Mouse (Mus musculus): ENCODE measurements at regions not wholly inside any gene's neighbourhood (a gene's known extent, or its start where the extent isn't known, plus 50 kb on each side); places are given as distances from the start of the nearest gene placed in this dataset.

GRCm38 (mm10) chr2:133020173-133020837, 74.6 kb upstream of the Fermt1 start:
- 21% methylated on average over 11 of the region's 11 CpGs for WGBS

GRCm38 (mm10) chr2:133021244-133021643, 75.5 kb upstream of the Fermt1 start:
- WGBS = 81% methylated on average over 3 of the region's 3 CpGs
- DNase-seq (ENCODE audit: low read depth, low spot score) = no peak

More at GRCm38 (mm10) chr2:133020173-133020837, 74.6 kb upstream of the Fermt1 start:
- DNase-seq (ENCODE audit: low read depth, low spot score) = peak; percentile 44

- no peak for DNase-seq (ENCODE audit: low read depth, low spot score)
- 86% methylated on average over 2 of the region's 2 CpGs for WGBS
Observed at GRCm38 (mm10) chr2:133027038-133027437, 81.3 kb upstream of the Fermt1 start.

GRCm38 (mm10) chr2:133035421-133035820, 89.7 kb upstream of the Fermt1 start:
- DNase-seq (ENCODE audit: low read depth, low spot score) = no peak
- WGBS = 58% methylated on average over 3 of the region's 3 CpGs

GRCm38 (mm10) chr2:133040708-133041107, 95.0 kb upstream of the Fermt1 start:
- DNase-seq (ENCODE audit: low read depth, low spot score) = no peak
- 89% methylated on average over 1 of the region's 1 CpGs for WGBS

- 86% methylated on average over 11 of the region's 11 CpGs for WGBS
Observed at GRCm38 (mm10) chr2:133077698-133078356, 132.1 kb upstream of the Fermt1 start.

DNA sequence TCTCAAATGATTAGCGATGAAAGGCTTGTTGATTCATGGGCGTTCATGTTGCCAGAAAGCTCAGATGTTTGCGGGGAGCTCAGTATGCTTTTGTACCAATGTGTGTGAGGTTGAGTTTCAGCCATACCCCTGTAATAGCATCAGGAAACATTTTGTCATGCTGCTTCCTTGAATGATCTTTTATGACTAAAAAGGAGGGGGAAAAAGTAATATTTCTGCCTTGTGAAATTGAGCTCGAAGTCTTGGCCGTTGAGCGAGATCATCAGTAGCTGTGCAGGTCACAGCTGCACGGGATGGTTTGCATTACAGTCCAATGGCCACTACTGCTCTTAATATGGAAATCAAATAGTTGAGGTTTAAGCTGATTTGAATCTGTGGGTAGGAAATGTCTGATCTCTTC, 145.3 kb upstream of the Fermt1 start:
- WGBS = 79% methylated on average over 7 of the region's 7 CpGs
- DNase-seq (ENCODE audit: low read depth, low spot score) = no peak

More at GRCm38 (mm10) chr2:133077698-133078356, 132.1 kb upstream of the Fermt1 start:
- no peak for DNase-seq (ENCODE audit: low read depth, low spot score)

DNA sequence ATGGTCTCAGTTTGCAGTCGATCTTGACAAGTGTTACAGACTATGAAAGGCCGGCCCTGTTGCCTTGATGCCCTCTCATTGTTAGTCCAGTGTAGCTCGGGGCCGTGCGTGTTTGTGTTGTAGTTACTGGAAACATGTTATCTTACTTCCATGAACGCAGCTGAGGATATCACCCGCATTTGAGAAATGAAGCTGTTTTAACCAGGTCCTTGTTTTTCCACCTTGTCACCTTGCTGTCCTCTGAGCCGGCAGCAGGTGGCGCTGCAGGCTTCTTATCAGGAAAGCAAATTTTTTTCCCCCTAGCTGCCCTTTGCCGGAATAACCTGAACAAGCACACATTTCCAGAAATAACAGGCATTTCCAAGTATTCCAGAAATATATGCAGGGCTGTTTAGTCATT, 167.9 kb upstream of the Fermt1 start:
- DNase-seq (ENCODE audit: low read depth, low spot score) = peak; percentile 6
- WGBS = 17% methylated on average over 10 of the region's 10 CpGs

- 81% methylated on average over 14 of the region's 14 CpGs for WGBS
- DNase-seq (ENCODE audit: low read depth, low spot score) = no peak
Observed at GRCm38 (mm10) chr2:133118651-133119050, 172.9 kb upstream of the Fermt1 start.

- no peak for DNase-seq (ENCODE audit: low read depth, low spot score)
- whole genome bisulfite sequencing = 62% methylated on average over 1 of the region's 1 CpGs
Observed at GRCm38 (mm10) chr2:133125212-133125801, 179.6 kb upstream of the Fermt1 start.

- DNase-seq (ENCODE audit: low read depth, low spot score) = no peak
- 23% methylated on average over 3 of the region's 3 CpGs for WGBS
Observed at GRCm38 (mm10) chr2:133134878-133135277, 189.2 kb upstream of the Fermt1 start.

- WGBS = 73% methylated on average over 4 of the region's 4 CpGs
- no peak for DNase-seq (ENCODE audit: low read depth, low spot score)
Observed at GRCm38 (mm10) chr2:133138877-133139276, 193.2 kb upstream of the Fermt1 start.

DNA sequence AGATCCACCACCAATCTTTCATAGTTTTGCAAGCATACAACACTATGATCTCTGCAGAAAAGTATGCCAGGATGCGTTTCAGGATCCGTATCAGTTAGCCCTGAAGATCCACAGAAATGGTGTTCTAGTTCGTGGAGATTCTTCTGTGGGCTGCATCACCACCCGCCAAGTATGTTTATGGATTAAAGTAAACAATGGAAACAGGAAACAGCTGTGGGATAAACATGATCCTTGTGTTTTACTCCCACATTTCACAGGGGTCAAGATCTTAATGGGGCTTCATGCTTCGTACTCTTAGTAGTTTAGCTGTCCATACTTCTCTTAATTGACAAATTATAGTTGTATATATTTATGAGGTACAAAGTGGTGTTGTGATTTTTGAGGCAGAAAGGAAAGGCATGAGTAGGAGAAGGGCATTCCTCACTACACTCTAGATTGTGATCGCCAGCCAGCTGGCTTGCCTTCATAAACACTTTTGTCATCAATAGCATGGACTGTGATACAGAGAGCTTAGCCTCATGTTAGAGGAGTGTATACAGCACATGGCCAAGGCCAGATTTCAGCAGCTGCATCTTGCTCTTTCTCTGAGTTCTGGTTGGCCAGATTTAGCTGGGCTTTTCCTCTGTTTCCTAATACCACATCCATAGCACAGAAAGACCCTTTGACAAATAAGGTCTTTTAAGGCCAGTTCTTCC, 195.8 kb upstream of the Fermt1 start:
- 54% methylated on average over 6 of the region's 6 CpGs for WGBS
- no peak for DNase-seq (ENCODE audit: low read depth, low spot score)

DNA sequence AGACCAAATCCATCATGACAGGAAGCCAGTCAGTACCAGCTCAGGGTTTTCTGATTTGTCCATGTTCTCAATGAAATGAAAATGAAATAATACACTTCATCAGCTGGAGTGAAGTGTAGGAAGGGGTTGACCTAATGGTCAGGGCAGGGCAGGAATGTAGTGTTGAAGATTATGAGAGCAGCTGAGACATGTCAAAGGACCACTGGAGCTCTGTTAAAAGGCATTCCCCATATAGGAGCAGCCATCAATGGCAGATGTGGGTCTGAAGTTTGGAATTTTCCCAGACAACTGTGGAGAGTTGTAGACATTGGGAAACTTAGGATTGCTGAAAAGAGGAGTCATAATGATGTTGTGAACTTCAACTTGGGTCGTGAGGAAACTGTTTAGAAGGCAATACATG, 206.8 kb upstream of the Fermt1 start:
- WGBS = 68% methylated on average over 1 of the region's 1 CpGs
- no peak for DNase-seq (ENCODE audit: low read depth, low spot score)

- 29% methylated on average over 3 of the region's 3 CpGs for WGBS
- DNase-seq (ENCODE audit: low read depth, low spot score) = peak; percentile 24
Observed at GRCm38 (mm10) chr2:133156537-133156936, 210.8 kb upstream of the Fermt1 start.

DNA sequence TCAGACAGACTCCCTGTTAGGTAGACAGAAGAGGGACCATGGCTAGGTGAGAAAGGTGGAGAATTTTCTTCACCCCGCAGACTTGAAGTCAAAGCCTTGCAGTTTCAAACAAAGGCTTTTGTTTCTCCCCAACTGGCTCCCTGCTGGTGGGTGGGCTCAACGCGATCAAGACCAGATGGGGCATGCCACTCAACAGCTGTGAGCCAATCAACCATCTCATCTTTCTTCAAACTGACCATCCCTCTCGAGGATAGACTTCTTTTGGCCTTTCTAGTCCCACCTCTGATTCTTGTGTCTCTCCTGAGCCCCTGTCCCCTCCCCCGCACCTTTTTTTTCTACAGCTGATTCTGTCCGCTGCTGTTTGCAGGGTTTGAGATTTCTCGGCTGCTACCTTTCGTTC, 212.5 kb upstream of the Fermt1 start:
- no peak for DNase-seq (ENCODE audit: low read depth, low spot score)
- 75% methylated on average over 8 of the region's 8 CpGs for WGBS

GRCm38 (mm10) chr2:133159398-133159797, 213.7 kb upstream of the Fermt1 start:
- DNase-seq (ENCODE audit: low read depth, low spot score) = no peak
- WGBS = 21% methylated on average over 2 of the region's 2 CpGs

DNA sequence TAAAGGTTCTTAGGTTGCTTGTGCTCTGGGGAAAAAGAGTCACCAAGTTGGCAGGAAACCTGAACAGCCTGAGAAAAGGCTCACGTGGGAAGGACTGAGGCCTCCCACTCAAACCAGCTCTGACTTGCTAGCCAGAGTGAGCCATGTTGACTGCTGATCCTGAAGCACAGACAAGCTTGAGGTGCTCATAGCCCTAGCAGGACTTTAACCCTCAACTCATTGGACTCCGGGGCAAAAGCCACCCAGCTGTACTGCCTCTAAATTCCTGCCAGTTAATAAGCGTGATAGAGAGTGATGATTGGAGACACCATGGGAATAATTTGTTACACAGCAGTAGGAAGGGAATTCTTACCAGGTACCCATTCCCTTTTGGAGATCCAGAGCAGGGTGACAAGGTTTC, 230.7 kb upstream of the Fermt1 start:
- 58% methylated on average over 3 of the region's 3 CpGs for WGBS
- DNase-seq (ENCODE audit: low read depth, low spot score) = no peak

GRCm38 (mm10) chr2:133181216-133181615, 235.5 kb upstream of the Fermt1 start:
- 88% methylated on average over 1 of the region's 1 CpGs for WGBS

GRCm38 (mm10) chr2:133182920-133183319, 237.2 kb upstream of the Fermt1 start:
- 50% methylated on average over 4 of the region's 4 CpGs for WGBS
- DNase-seq (ENCODE audit: low read depth, low spot score) = no peak

More at GRCm38 (mm10) chr2:133181216-133181615, 235.5 kb upstream of the Fermt1 start:
- DNase-seq (ENCODE audit: low read depth, low spot score) = no peak

All from large intestine, adult 2 months (tissue).